Mouse (Mus musculus) myocyte (in vitro differentiated cells): ENCODE data around the gene Slit3.

Experiments used
- E2F4 ChIP-seq: IDR thresholded peaks from one replicate; pipeline ENCODE4 v1.6.1; 2011; ENCODE audit warnings: mild to moderate bottlenecking, control low read depth, moderate library complexity; ENCODE audit not compliant: insufficient read depth
- MAX ChIP-seq: IDR thresholded peaks from one replicate; pipeline ENCODE4 v1.6.1; 2011; ENCODE audit warnings: low read depth, mild to moderate bottlenecking, control low read depth
- MYOG ChIP-seq, 3 experiments: IDR thresholded peaks; one replicate each; pipeline ENCODE4 v1.6.1; 2011; ENCODE audit warnings: control low read depth in 2 of 3, low read depth in 2 of 3, mild to moderate bottlenecking in 2 of 3; ENCODE audit not compliant: insufficient read length in 2 of 3, control insufficient read depth in 1 of 3, insufficient read depth in 1 of 3
- POLR2A ChIP-seq: IDR thresholded peaks from one replicate; pipeline ENCODE4 v1.6.1; 2011; ENCODE audit warnings: low read depth, mild to moderate bottlenecking, control low read depth, moderate library complexity; ENCODE audit not compliant: insufficient read length

DNA sequence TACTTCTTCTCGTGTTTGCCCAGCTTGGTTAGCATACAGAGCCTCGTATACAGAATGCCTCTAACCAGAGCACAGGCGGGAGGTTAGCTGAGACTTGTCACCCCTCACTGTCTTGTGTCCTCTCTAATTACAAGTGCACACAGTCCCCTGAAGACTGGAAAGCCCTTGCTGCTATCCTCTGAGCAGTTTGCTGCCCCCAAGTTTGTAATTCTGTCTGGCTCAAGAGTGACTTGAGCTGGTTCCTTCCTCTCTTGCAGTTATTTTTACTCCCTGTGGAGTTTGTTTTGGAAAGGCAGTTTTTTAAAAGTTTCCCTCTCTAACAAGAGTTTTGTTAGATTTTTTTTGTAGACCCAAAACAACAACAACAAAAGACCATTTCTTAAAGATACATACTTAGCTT, 285.0 kb downstream of the Slit3 start:
- no peak for TF ChIP-seq MAX
- TF ChIP-seq POLR2A = no peak
- TF ChIP-seq E2F4 = no peak
- no peak for TF ChIP-seq MYOG (IDR thresholded peaks at IDR 0.05; ENCODE audit: control insufficient read depth in 1 of 3, insufficient read depth in 1 of 3, insufficient read length in 2 of 3, low read depth in 2 of 3)
